Mouse (Mus musculus): ENCODE measurements around the gene Thoc3. TPM values are rescaled to one million over a fixed set of nuclear protein-coding genes. Genes with fewer than 3 reads are reported as not detected.

The Thoc3 gene
- polyA plus RNA-seq, 1 experiment from 2014 or later = 56.5 TPM

DNA sequence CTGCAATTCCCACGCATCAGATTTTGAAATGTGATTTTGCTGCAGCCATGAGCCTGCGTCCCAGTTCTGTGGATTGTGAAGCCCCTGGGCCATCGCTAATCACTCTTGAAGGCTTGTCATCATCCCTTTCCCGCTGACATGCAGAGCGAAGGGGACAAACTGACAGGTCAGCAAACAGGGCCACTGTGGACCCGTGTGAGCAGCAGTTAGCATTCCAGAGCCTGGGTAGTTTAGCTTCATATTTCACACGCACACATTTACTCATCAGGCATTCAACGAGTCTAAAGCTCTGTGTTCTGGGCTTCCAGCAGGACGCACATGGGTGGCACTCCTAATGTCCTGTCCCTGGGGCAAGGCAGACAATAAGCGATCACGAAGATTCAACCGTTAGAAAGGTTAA lies 48.4 kb downstream of the Thoc3 start:
- 72% methylated on average over 12 of the region's 12 CpGs for WGBS
- no peak overlapping the region for H3K27ac ChIP-seq (ENCODE audit: low read length)
- peaks cover 2% of the 10 kb centered on the region; the same call in 1 of the 2 replicates for H3K4me1 ChIP-seq (ENCODE audit: insufficient read depth, low read depth, low read length)
- ATAC-seq (no peak), DNase-seq (ENCODE audit: low spot score) (no peak)
- no peak overlapping the region for H3K9ac ChIP-seq (replicated peaks; ENCODE audit: low read depth)
- no peaks in the 10 kb centered on the region for H3K27me3 ChIP-seq (replicated peaks; ENCODE audit: insufficient read depth, low read length)
- TF ChIP-seq CTCF (IDR thresholded peaks at IDR 0.05) = no peak
- TF ChIP-seq EP300 (IDR thresholded peaks at IDR 0.05) = no peak
- no peak overlapping the region for H3K4me2 ChIP-seq (replicated peaks; ENCODE audit: low read depth, low read length)
- no peaks in the 10 kb centered on the region for H3K36me3 ChIP-seq (ENCODE audit: insufficient read depth, low read length)
- no peak overlapping the region for H3K4me3 ChIP-seq (ENCODE audit: low read depth, low read length)
- no peaks in the 10 kb centered on the region for H3K9me3 ChIP-seq (ENCODE audit: low read length)

DNA sequence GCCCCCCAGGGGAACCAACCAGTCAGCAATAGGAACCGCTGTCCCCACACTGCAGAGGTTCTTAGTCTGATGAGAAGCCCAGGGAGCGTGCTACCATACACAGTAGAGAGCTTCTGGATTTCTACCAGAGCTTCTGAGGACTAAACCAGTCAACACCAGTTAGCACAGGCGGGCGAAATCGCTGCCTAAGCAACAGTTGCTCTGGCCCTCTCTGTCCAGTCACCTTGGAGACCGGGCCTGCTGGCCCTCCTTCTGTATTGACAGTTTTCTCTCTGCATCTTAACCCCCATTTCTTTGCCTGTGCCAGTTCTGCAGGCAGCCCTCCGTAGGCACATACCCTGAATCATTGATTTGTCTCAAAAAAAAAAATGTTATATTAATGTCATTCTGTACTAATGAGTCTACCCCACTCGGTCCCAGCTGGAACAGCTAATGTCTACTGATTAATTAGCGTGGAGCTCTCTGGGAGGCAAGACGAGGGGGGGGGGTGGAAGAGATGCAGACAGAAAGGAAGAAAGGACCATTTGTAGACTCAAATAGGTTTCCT lies 49.8 kb downstream of the Thoc3 start:
- Histone ChIP-seq H3K9me3 (ENCODE audit: low read length) (no peaks in the 10 kb centered on the region), H3K4me1 (ENCODE audit: insufficient read depth, low read depth, low read length) (no peaks in the 10 kb centered on the region), H3K27me3 (replicated peaks; ENCODE audit: insufficient read depth, low read length) (no peaks in the 10 kb centered on the region), H3K9ac (replicated peaks; ENCODE audit: low read depth) (no peak overlapping the region), H3K4me3 (ENCODE audit: low read depth, low read length) (no peak overlapping the region), H3K4me2 (replicated peaks; ENCODE audit: low read depth, low read length) (no peak overlapping the region), H3K36me3 (ENCODE audit: insufficient read depth, low read length) (no peaks in the 10 kb centered on the region), H3K27ac (ENCODE audit: low read length) (no peak overlapping the region)
- WGBS = 64% methylated on average over 10 of the region's 10 CpGs
- TF ChIP-seq EP300 (IDR thresholded peaks at IDR 0.05) (no peak), CTCF (IDR thresholded peaks at IDR 0.05) (no peak)
- ATAC-seq = no peak
- no peak for DNase-seq (ENCODE audit: low spot score)

DNA sequence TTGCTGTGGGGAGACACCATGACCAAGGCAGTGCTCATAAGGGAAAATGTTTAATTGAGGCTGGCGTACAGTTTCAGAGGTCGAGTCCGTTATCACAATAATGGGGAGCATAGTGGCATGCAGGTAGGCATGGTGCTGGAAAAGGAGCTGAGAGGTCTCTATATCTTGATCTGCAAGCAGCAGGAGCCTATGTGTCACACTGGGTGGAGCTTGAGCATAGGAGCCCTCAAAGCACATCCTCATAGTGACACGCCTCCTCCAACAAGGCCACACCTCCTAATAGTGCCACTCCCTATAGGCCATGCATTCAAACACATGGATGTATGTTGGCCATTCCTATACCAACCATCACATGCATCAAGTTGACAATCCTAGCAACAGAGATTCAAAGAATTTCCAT lies 53.6 kb downstream of the Thoc3 start:
- no peak for TF ChIP-seq CTCF (IDR thresholded peaks at IDR 0.05)
- Histone ChIP-seq H3K4me1 (ENCODE audit: insufficient read depth, low read depth, low read length) (no peaks in the 10 kb centered on the region), H3K27ac (ENCODE audit: low read length) (no peak overlapping the region), H3K9me3 (ENCODE audit: low read length) (no peaks in the 10 kb centered on the region), H3K4me3 (ENCODE audit: low read depth, low read length) (no peak overlapping the region), H3K4me2 (replicated peaks; ENCODE audit: low read depth, low read length) (no peak overlapping the region), H3K36me3 (ENCODE audit: insufficient read depth, low read length) (no peaks in the 10 kb centered on the region), H3K27me3 (replicated peaks; ENCODE audit: insufficient read depth, low read length) (no peaks in the 10 kb centered on the region), H3K9ac (replicated peaks; ENCODE audit: low read depth) (no peak overlapping the region)
- WGBS = 93% methylated on average over 4 of the region's 4 CpGs
- ATAC-seq (no peak), DNase-seq (ENCODE audit: low spot score) (no peak)

DNA sequence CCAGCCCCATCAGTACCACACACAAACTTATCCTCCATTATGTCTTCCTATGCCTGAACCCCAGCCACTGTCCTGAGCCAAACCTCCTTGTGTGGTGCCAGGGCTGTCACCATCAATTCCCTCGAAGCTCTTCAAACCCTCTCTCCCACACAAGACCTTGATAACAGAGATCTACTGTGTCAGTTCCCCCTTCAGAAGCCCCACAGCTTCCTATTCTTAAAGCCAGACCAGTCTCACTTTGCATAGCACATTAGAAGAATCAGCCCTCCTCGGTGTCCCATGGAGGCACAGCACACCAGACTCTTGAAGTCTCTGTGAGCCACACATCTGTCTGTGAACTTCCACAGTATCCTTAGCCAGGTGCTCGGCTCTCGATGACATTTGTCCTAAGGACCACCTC lies 55.9 kb downstream of the Thoc3 start:
- Histone ChIP-seq H3K27ac (ENCODE audit: low read length) (no peak overlapping the region), H3K4me2 (replicated peaks; ENCODE audit: low read depth, low read length) (no peak overlapping the region), H3K27me3 (replicated peaks; ENCODE audit: insufficient read depth, low read length) (no peaks in the 10 kb centered on the region), H3K4me3 (ENCODE audit: low read depth, low read length) (no peak overlapping the region), H3K9ac (replicated peaks; ENCODE audit: low read depth) (no peak overlapping the region), H3K36me3 (ENCODE audit: insufficient read depth, low read length) (no peaks in the 10 kb centered on the region), H3K4me1 (ENCODE audit: insufficient read depth, low read depth, low read length) (no peaks in the 10 kb centered on the region), H3K9me3 (ENCODE audit: low read length) (no peaks in the 10 kb centered on the region)
- no peak for DNase-seq (ENCODE audit: low spot score)
- ATAC-seq = no peak
- WGBS = 61% methylated on average over 4 of the region's 4 CpGs
- TF ChIP-seq CTCF (IDR thresholded peaks at IDR 0.05) (no peak), EP300 (IDR thresholded peaks at IDR 0.05) (no peak)

DNA sequence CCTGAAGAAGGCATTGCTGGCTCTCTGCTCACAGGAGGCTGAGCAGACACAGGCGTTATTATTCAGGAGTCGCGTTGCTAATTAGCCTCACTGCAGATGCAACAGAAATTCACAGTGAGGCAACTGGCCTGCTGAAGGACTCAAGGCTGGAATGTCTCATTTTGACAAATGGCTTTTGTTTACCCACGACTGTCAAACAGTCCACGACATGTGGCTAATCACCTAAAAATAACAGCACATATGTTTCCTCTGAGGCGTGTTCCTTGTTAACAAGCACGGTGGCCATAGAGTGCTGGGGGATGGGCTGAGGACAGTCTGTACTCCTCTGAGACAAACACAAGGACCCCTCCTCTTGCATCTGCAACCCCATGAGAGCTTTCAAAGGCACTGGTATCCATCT lies 56.4 kb downstream of the Thoc3 start:
- Histone ChIP-seq H3K4me2 (replicated peaks; ENCODE audit: low read depth, low read length) (no peak overlapping the region), H3K9ac (replicated peaks; ENCODE audit: low read depth) (no peak overlapping the region), H3K4me1 (ENCODE audit: insufficient read depth, low read depth, low read length) (no peaks in the 10 kb centered on the region), H3K27ac (ENCODE audit: low read length) (no peak overlapping the region), H3K27me3 (replicated peaks; ENCODE audit: insufficient read depth, low read length) (no peaks in the 10 kb centered on the region), H3K4me3 (ENCODE audit: low read depth, low read length) (no peak overlapping the region), H3K9me3 (ENCODE audit: low read length) (no peaks in the 10 kb centered on the region), H3K36me3 (ENCODE audit: insufficient read depth, low read length) (no peaks in the 10 kb centered on the region)
- ATAC-seq (no peak), DNase-seq (ENCODE audit: low spot score) (no peak)
- WGBS = 20% methylated on average over 7 of the region's 7 CpGs
- no peak for TF ChIP-seq EP300 (IDR thresholded peaks at IDR 0.05)

DNA sequence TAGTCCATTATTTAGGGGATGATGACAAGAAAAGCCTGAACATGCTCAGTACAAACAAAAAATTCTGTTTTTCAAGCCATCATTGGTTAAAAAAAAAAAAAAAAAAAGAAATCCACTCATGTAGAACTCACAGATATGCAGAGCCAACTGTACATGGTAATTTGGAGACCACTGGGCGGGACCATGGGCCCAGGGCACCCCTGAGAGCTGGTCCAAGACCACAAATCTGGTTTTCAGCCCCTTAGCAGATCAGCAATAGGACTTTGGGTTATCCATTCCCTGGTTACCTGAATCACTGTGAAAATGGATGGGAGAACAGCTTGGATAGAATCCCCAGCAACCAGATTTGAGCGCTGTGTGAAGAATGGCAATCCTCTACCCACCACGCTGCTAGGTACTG lies 57.0 kb downstream of the Thoc3 start:
- no peak overlapping the region for H3K9ac ChIP-seq (replicated peaks; ENCODE audit: low read depth)
- H3K4me1 ChIP-seq (ENCODE audit: insufficient read depth, low read depth, low read length) = no peaks in the 10 kb centered on the region
- no peak for ATAC-seq
- no peaks in the 10 kb centered on the region for H3K27me3 ChIP-seq (replicated peaks; ENCODE audit: insufficient read depth, low read length)
- no peak overlapping the region for H3K4me3 ChIP-seq (ENCODE audit: low read depth, low read length)
- 90% methylated on average over 3 of the region's 3 CpGs for WGBS
- no peaks in the 10 kb centered on the region for H3K36me3 ChIP-seq (ENCODE audit: insufficient read depth, low read length)
- H3K27ac ChIP-seq (ENCODE audit: low read length) = no peak overlapping the region
- no peak for DNase-seq (ENCODE audit: low spot score)
- H3K4me2 ChIP-seq (replicated peaks; ENCODE audit: low read depth, low read length) = no peak overlapping the region
- TF ChIP-seq CTCF (IDR thresholded peaks at IDR 0.05) = no peak
- TF ChIP-seq EP300 (IDR thresholded peaks at IDR 0.05) = no peak
- H3K9me3 ChIP-seq (ENCODE audit: low read length) = no peaks in the 10 kb centered on the region

Other genes starting within 250 kb of the Thoc3 start
- gene Cplx2, start 97.5 kb downstream of the Thoc3 start, polyA plus RNA-seq (2015; fragmentation: Nextera tagmentation; extraction: Ambion mirVana) = 3.0 and 3.1 TPM in 2 replicates
- 2.6 and 2.8 TPM in 2 replicates for gene Simc1, start 34.9 kb upstream of the Thoc3 start, polyA plus RNA-seq (2015; fragmentation: Nextera tagmentation; extraction: Ambion mirVana)
- gene 4833439L19Rik, start 96.6 kb upstream of the Thoc3 start, polyA plus RNA-seq (2015; fragmentation: Nextera tagmentation; extraction: Ambion mirVana) = 95.1 and 105 TPM in 2 replicates
- gene Arl10, start 106.2 kb upstream of the Thoc3 start, polyA plus RNA-seq (2015; fragmentation: Nextera tagmentation; extraction: Ambion mirVana) = 19.1 and 21.4 TPM in 2 replicates
- gene Nop16, start 121.2 kb upstream of the Thoc3 start, polyA plus RNA-seq (2015; fragmentation: Nextera tagmentation; extraction: Ambion mirVana) = 29.4 and 31.0 TPM in 2 replicates
- 243 and 247 TPM in 2 replicates for gene Higd2a, start 121.4 kb upstream of the Thoc3 start, polyA plus RNA-seq (2015; fragmentation: Nextera tagmentation; extraction: Ambion mirVana)
- gene Cltb, start 142.5 kb upstream of the Thoc3 start, polyA plus RNA-seq (2015; fragmentation: Nextera tagmentation; extraction: Ambion mirVana) = 104 and 118 TPM in 2 replicates
- gene Faf2, start 152.9 kb upstream of the Thoc3 start, polyA plus RNA-seq (2015; fragmentation: Nextera tagmentation; extraction: Ambion mirVana) = 52.1 and 53.7 TPM in 2 replicates
- gene Rnf44, start 225.1 kb upstream of the Thoc3 start, polyA plus RNA-seq (2015; fragmentation: Nextera tagmentation; extraction: Ambion mirVana) = 52.1 and 60.0 TPM in 2 replicates
- not detected in 2 replicates for gene Cdhr2, start 232.6 kb upstream of the Thoc3 start, polyA plus RNA-seq (2015; fragmentation: Nextera tagmentation; extraction: Ambion mirVana)

All from lung, postnatal 0 days (tissue).